Mouse (Mus musculus): ENCODE data around the gene Morc1.

DNA sequence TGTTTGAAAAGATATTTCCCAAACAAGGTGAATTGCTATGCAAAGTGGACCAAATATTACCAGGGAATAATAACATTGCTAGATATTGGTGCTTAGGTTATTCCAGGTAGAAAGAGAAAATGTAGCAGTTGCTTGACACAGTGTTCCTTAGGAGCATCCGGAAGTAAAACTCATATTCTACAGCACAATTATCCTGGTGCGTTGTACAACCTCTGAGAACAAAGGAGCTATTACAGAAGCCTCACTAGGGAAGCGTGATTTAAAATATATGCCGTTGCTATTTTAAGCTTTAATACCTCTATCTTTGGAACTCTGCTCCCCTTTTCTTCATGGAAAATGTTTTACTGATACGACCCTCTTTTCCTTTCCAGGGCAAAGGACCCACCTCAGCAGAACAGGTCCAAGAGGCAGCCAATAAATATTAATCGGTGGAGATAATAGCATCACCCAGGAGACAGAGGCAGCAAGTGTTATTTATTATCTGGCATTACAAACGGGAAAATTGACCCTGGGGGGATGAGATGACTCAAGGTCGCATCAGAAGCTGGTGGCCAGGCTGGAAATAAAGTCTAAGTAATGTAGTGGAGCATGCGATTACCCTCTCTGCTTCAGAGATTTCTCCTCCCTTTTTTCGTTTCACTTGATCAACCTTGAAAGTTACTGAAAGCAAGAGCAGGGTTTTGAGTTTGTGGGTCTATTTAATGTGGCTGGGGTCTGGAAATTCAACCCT lies 25.2 kb upstream of the Morc1 start:
- TF ChIP-seq CTCF (conservative IDR thresholded peaks at IDR 0.05 in 1 of 2, IDR thresholded peaks at IDR 0.05 in 1 of 2; ENCODE audit: low read depth in 2 of 2, low read length in 2 of 2): no peak
- no peak for TF ChIP-seq POLR2AphosphoS2 (IDR thresholded peaks at IDR 0.05; ENCODE audit: low read depth, low read length)
